Mouse (Mus musculus) forebrain, postnatal 0 days (tissue): ENCODE data around the gene Mab21l2. TPM values are rescaled to one million over a fixed set of nuclear protein-coding genes. Genes with fewer than 3 reads are reported as not detected.

ENCODE experiments used
- ATAC-seq: fragments of 200-750 bp; cut with Nextera tagmentation; 2 replicates; pipeline ENCODE4 v1.8.0; 2017; ENCODE audit warnings: mild to moderate bottlenecking, moderate library complexity
- DNase-seq: peaks from one replicate; pipeline ENCODE4 v3.0.0-alpha.2; 2015
- H3K27ac ChIP-seq: fragments of 300-500 bp; sonication (generic); 2 replicates; pipeline ENCODE4 v1.5.1; 2014; ENCODE audit warnings: low read depth, mild to moderate bottlenecking, antibody characterized with exemption, low read length, moderate library complexity, mixed read lengths
- H3K27me3 ChIP-seq: fragments of 300-500 bp; sonication (generic); 2 replicates; pipeline ENCODE4 v1.6.1; 2014; ENCODE audit warnings: mild to moderate bottlenecking, low read length, mixed read lengths; ENCODE audit not compliant: insufficient read depth
- H3K36me3 ChIP-seq: fragments of 300-500 bp; sonication (generic); 2 replicates; pipeline ENCODE4 v1.6.1; 2014; ENCODE audit warnings: mild to moderate bottlenecking, moderate library complexity; ENCODE audit not compliant: insufficient read depth
- H3K4me1 ChIP-seq: fragments of 300-500 bp; sonication (generic); 2 replicates; pipeline ENCODE4 v1.6.1; 2014; ENCODE audit warnings: antibody characterized with exemption; ENCODE audit not compliant: insufficient read depth
- H3K4me2 ChIP-seq: fragments of 300-500 bp; sonication (generic); 2 replicates; pipeline ENCODE4 v1.6.1; 2014; ENCODE audit warnings: low read depth, mild to moderate bottlenecking, moderate library complexity
- H3K4me3 ChIP-seq: fragments of 300-500 bp; sonication (generic); 2 replicates; pipeline ENCODE4 v1.5.1; 2014; ENCODE audit warnings: low read depth, low read length, mixed read lengths
- H3K9ac ChIP-seq: fragments of 300-500 bp; sonication (generic); 2 replicates; pipeline ENCODE4 v1.6.1; 2014; ENCODE audit warnings: mild to moderate bottlenecking
- H3K9me3 ChIP-seq: fragments of 300-500 bp; sonication (generic); 2 replicates; pipeline ENCODE4 v1.6.1; 2016; ENCODE audit warnings: low read length
- CTCF ChIP-seq: sonication (generic); IDR thresholded peaks from 2 replicates; pipeline ENCODE4 v1.5.1; 2016; ENCODE audit warnings: antibody characterized with exemption, control low read depth, low read depth
- WGBS: fragments of 180-500 bp; shearing (Covaris S2); extraction: QIAGEN DNeasy Blood & Tissue Kit; methylation state at CpG from one replicate; pipeline ENCODE4 v1.1.7; 2014; 5-methylcytosine and 5-hydroxymethylcytosine counted together
- polyA plus RNA-seq: library from polyadenylated mRNA; unstranded; fragments of >200 nt; fragmentation: Nextera tagmentation; extraction: Ambion mirVana; gene quantifications from 2 replicates; pipeline ENCODE4 v1.2.1, GENCODE M21; 2015
- total RNA-seq: library from RNA; depleted of rRNA; stranded (reverse); fragments of >200 nt; gene quantifications from 2 replicates; pipeline ENCODE4 v1.2.3, GENCODE M21; 2014

Mab21l2 gene
- total and polyA plus RNA-seq, 2 experiments from 2014 or later: 2.3 to 2.4 TPM

DNA sequence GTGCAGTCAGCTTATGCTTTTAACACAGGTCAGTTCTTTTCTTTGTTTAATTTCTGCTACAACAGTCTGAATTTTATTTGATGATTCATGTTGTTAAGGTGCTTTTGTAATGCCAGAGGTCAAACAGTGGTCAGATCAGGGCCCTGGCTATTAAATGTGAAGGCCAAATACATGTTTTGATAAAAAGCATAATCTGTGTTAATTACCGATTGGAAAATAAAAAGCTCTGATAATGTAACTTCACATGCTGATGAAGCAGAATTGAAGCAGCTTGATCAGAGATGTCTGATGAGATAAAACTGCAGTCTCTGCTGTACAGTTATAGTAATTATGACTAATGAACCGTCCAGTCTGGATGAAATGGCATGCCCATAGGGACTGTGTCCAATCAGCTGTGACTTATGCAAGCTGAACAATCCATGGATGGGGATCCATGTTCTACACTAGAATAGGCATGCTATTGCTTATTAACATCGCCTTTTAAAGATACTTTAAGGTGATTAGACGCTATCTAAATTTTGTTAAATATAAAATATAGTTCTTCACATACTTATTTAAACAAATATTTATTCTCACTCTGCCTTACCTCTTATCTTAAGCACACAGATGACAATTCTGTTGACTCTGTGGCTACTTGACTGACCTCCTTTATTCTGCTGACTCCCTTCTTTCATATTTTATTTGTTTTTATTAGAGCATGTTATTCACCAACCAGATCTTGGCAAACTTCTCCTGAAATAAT, 12.0 kb upstream of the Mab21l2 start:
- no peak overlapping the region for H3K9ac ChIP-seq
- no peak overlapping the region for H3K4me3 ChIP-seq
- no peaks in the 10 kb centered on the region for H3K36me3 ChIP-seq
- no peak for TF ChIP-seq CTCF
- no peak overlapping the region for H3K4me2 ChIP-seq
- H3K9me3 ChIP-seq: no peaks in the 10 kb centered on the region
- whole genome bisulfite sequencing: 86% methylated on average over 4 of the region's 4 CpGs
- no peak overlapping the region for H3K27ac ChIP-seq
- ATAC-seq: no peak
- no peaks in the 10 kb centered on the region for H3K4me1 ChIP-seq
- DNase-seq: no peak
- peaks cover 30% of the 10 kb centered on the region for H3K27me3 ChIP-seq

DNA sequence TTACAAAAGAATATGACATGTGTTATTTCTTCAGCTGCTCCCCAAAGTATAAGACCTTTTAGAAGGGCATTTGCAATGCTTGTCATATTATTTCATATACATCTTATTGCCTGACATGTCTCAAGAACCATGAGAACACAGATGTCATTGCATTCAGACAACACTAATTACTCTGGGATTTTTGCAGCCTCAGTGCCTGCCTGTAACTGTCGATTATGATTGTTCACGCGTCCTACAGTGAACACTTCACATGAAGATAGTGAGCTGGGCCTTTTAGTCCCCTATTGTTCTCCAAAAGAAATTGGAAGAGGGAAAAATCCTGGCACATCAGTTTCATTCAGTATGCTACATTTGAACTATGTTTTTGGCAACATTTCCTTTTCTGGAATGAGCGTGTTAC, 11.2 kb upstream of the Mab21l2 start:
- WGBS: 55% methylated on average over 4 of the region's 4 CpGs
- TF ChIP-seq CTCF: no peak
- H3K4me3 ChIP-seq: no peak overlapping the region
- DNase-seq (no peak), ATAC-seq (no peak)
- no peak overlapping the region for H3K27ac ChIP-seq
- H3K9me3 ChIP-seq: no peaks in the 10 kb centered on the region
- no peak overlapping the region for H3K9ac ChIP-seq
- H3K4me1 ChIP-seq: no peaks in the 10 kb centered on the region
- no peak overlapping the region for H3K4me2 ChIP-seq
- H3K36me3 ChIP-seq: no peaks in the 10 kb centered on the region
- peaks cover 38% of the 10 kb centered on the region for H3K27me3 ChIP-seq

DNA sequence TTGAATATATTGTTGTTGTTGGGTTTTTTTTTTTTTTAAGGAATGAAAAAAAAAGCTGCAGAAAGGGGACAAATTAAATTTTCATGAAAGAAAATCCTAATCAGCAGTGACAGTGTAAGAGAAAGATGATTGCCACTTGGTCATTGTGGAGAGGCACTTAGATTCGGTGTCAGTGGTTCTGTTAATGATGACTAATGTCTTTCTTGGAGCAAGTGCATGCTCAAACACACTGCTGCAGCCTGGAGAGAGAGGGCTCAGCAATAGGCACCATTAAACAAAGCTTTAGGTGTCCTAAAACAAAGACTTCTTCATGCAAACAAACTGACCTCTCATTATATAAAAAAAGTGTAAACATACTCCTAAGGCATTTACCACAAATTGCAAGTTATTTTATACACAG, 10.5 kb upstream of the Mab21l2 start:
- Histone ChIP-seq H3K4me3 (no peak overlapping the region), H3K4me2 (no peak overlapping the region), H3K36me3 (no peaks in the 10 kb centered on the region), H3K27me3 (peaks cover 42% of the 10 kb centered on the region), H3K27ac (no peak overlapping the region), H3K9me3 (no peaks in the 10 kb centered on the region), H3K4me1 (no peaks in the 10 kb centered on the region), H3K9ac (no peak overlapping the region)
- WGBS: 51% methylated on average over 1 of the region's 1 CpGs
- no peak for ATAC-seq
- DNase-seq: no peak
- no peak for TF ChIP-seq CTCF

DNA sequence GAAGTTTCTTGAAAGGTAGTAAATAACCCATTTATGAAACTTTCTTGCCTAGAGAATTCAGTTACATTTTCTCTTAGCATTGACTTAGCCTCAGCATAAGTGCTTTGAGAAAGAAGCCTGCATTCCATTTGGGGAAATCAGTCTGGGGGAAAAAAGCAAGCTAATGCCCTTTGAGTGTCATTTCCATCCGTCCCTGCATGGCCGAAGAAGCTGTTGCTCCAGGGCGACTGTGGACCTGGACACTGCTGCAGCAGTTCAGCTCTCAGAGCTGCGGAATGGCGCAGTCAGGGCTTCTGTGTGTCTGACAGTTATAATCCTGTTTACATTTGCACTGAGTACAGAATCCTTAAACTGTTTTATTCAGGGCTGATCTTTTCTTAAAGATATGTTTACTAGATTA, 3.7 kb upstream of the Mab21l2 start:
- no peak for ATAC-seq
- Histone ChIP-seq H3K36me3 (no peaks in the 10 kb centered on the region), H3K4me1 (no peaks in the 10 kb centered on the region), H3K27me3 (peaks cover 72% of the 10 kb centered on the region), H3K27ac (no peak overlapping the region), H3K9ac (no peak overlapping the region), H3K4me3 (no peak overlapping the region), H3K9me3 (no peaks in the 10 kb centered on the region), H3K4me2 (no peak overlapping the region)
- DNase-seq: no peak
- 29% methylated on average over 5 of the region's 5 CpGs for WGBS
- TF ChIP-seq CTCF: no peak

DNA sequence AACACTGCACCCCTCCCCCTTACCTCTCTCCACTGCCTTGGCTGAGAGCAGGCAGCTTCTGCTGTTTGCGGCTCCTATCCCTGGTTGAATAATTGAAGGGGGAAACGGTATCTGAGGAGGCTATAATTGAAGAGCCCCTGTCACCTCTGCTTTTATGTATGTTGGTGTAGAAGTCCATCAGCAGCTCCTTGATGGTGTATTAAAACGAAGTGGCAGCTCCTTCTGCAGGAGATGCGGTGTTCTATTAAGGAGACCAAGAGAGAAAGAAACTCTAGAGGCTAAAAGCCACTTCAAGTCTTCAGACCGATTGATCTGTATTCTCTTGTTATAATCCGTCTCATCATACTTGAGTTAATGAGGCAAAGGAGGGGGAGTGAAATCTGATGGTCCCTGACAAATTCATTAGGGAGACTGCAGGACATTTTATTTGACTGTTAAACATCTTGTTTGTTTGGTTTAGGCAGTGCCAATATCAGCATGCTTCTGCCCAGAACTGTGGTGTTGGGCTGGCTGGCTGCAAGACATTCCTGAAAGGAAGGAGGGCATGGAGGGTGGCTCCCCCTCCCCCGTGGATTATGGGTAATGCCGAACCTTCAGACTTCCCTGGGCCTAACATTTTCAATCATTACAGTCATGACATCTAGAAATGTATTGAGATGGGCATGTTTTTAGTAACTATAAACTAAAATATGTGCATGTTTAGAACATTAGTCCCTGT, 2.7 kb upstream of the Mab21l2 start:
- no peak overlapping the region for H3K27ac ChIP-seq
- H3K36me3 ChIP-seq: no peaks in the 10 kb centered on the region
- no peak overlapping the region for H3K9ac ChIP-seq
- no peak overlapping the region for H3K4me3 ChIP-seq
- 13% methylated on average over 8 of the region's 8 CpGs for WGBS
- no peaks in the 10 kb centered on the region for H3K9me3 ChIP-seq
- ATAC-seq (no peak), DNase-seq (peak; percentile 75)
- TF ChIP-seq CTCF: no peak
- peaks cover 9% of the 10 kb centered on the region; the same call in 1 of the 2 replicates for H3K4me1 ChIP-seq
- H3K27me3 ChIP-seq: peaks cover 62% of the 10 kb centered on the region
- no peak overlapping the region for H3K4me2 ChIP-seq

DNA sequence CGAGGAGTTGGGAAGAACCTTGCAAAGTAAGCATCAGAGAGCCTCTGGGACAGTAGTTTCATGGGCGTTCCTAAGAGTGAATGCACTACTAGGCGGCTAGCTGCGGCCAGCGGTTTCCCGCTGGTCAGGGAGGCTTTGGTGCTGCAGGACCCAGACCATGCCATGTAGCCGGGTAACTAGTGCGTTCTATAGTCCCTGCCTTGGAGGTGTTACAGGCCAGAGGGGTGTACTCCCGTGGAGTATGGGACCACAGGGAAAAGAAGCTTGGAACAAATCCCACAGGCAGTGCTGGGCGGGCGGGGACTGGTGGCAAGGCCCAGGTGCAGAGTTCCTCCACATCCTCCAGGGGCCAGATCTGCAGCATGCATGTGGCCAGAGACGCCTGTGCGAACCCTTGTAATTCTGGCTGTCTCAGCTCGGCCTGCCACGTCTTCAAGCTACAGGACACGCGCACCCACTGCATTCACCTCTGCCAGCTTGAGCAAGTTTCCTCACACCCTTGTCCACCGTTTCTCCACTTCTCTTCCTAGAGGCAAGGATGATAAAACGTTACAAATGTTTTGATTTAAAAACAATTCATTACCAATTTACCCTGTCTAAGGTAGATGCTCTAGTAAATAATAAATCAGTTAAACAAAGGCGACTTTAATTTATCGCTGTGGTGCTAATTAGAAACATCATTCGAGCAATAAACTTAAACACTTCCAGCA, 2.0 kb upstream of the Mab21l2 start:
- DNase-seq: no peak
- Histone ChIP-seq H3K4me1 (peaks cover 9% of the 10 kb centered on the region; the same call in 1 of the 2 replicates), H3K27ac (no peak overlapping the region), H3K9ac (no peak overlapping the region), H3K36me3 (no peaks in the 10 kb centered on the region), H3K27me3 (peaks cover 60% of the 10 kb centered on the region), H3K9me3 (no peaks in the 10 kb centered on the region), H3K4me2 (no peak overlapping the region), H3K4me3 (no peak overlapping the region)
- peak; percentile 16; the same call in 1 of the 2 replicates for ATAC-seq
- 8% methylated on average over 22 of the region's 22 CpGs for WGBS
- no peak for TF ChIP-seq CTCF
